Mouse (Mus musculus) erythroblast, embryonic 14.5 days (primary cell): ENCODE data around the gene Gyg.

Experiments
- GATA1 ChIP-seq: IDR thresholded peaks from 2 replicates; pipeline ENCODE4 v1.6.1; 2012; ENCODE audit warnings: low read length, inconsistent platforms, mixed read lengths
- TAL1 ChIP-seq: IDR thresholded peaks from 3 replicates; pipeline ENCODE4 v1.6.1; 2012; ENCODE audit warnings: low read length, inconsistent platforms, mixed read lengths

- TF ChIP-seq GATA1 (no peak), TAL1 (no peak)
These were observed at the start of gene Gyg for GRCm38 (mm10) chr3:20154531-20155367.
